Mouse (Mus musculus) spleen, adult 2 months (tissue): Measurements from ENCODE around the gene 5730596B20Rik. TPM values are rescaled to one million over a fixed set of nuclear protein-coding genes. Genes with fewer than 3 reads are reported as not detected.
A peak's percentile ranks its signal among the peaks of the same experiment; 100 is the strongest.

Experiments
- DNase-seq, 2 experiments: peaks; one replicate each; pipeline versions ENCODE4 v3.0.0 to v3.0.0-alpha.2; 2012 to 2021; ENCODE audit warnings: low spot score in 2 of 2, low read depth in 1 of 2
- H3K27ac ChIP-seq: fragments of 200-500 bp; 2 replicates; pipeline ENCODE4 v1.5.1; 2012; ENCODE audit warnings: low read length, inconsistent platforms; ENCODE audit not compliant: insufficient read depth
- H3K27me3 ChIP-seq: fragments of 200-500 bp; 2 replicates; pipeline ENCODE4 v1.6.1; 2012; ENCODE audit warnings: mild to moderate bottlenecking, moderate library complexity, low read length, inconsistent platforms; ENCODE audit not compliant: control insufficient read depth, insufficient read depth
- H3K36me3 ChIP-seq: fragments of 200-500 bp; 2 replicates; pipeline ENCODE4 v1.6.1; 2012; ENCODE audit warnings: mild to moderate bottlenecking, low read length, inconsistent platforms; ENCODE audit not compliant: control insufficient read depth, insufficient read depth
- H3K4me1 ChIP-seq: fragments of 200-500 bp; 2 replicates; pipeline ENCODE4 v1.6.1; 2011; ENCODE audit warnings: inconsistent platforms; ENCODE audit not compliant: control insufficient read depth, insufficient read depth, insufficient read length
- H3K4me3 ChIP-seq: fragments of 200-500 bp; 2 replicates; pipeline ENCODE4 v1.5.1; 2011; ENCODE audit warnings: mild to moderate bottlenecking, inconsistent platforms; ENCODE audit not compliant: insufficient read depth, insufficient read length; ENCODE audit errors: extremely low read depth
- CTCF ChIP-seq: fragments of 200-500 bp; IDR thresholded peaks from 2 replicates; pipeline ENCODE4 v1.5.1; 2011; ENCODE audit warnings: mild to moderate bottlenecking, inconsistent platforms; ENCODE audit not compliant: insufficient read depth, insufficient read length, insufficient replicate concordance; ENCODE audit errors: extremely low read depth
- POLR2A ChIP-seq: fragments of 200-500 bp; IDR thresholded peaks from 2 replicates; pipeline ENCODE4 v1.6.1; 2011; ENCODE audit warnings: low read depth, low read length, inconsistent platforms
- WGBS: fragments of 180-500 bp; shearing (Covaris S2); methylation state at CpG from one replicate; pipeline ENCODE4 v1.1.7; 2018; 5-methylcytosine and 5-hydroxymethylcytosine counted together
- polyA plus RNA-seq: library from polyadenylated mRNA; depleted of rRNA; stranded (reverse); fragments of >200 nt; gene quantifications from 2 replicates; pipeline ENCODE4 v1.2.3, GENCODE M21; 2012

The 5730596B20Rik gene
- polyA plus RNA-seq, 1 experiment = not detected

GRCm38 (mm10) chr6:52221993-52222685 is 44.8 kb downstream of the 5730596B20Rik start:
- Histone ChIP-seq H3K36me3 (no peaks in the 10 kb centered on the region), H3K4me1 (peaks cover 12% of the 10 kb centered on the region), H3K27me3 (peaks cover 62% of the 10 kb centered on the region), H3K4me3 (no peak overlapping the region), H3K27ac (no peak overlapping the region)
- 14% methylated on average over 21 of the region's 21 CpGs for WGBS
- no peak for TF ChIP-seq POLR2A
- TF ChIP-seq CTCF = no peak
- DNase-seq = no peak

- peaks cover 57% of the 10 kb centered on the region for H3K27me3 ChIP-seq
- WGBS = 35% methylated on average over 13 of the region's 13 CpGs
- no peak for TF ChIP-seq POLR2A
- TF ChIP-seq CTCF = no peak
Observed at GRCm38 (mm10) chr6:52222729-52223128, 45.4 kb downstream of the 5730596B20Rik start.

GRCm38 (mm10) chr6:52223939-52224760 is 46.9 kb downstream of the 5730596B20Rik start:
- TF ChIP-seq CTCF = no peak
- TF ChIP-seq POLR2A = no peak
- DNase-seq = no peak
- Histone ChIP-seq H3K4me3 (no peak overlapping the region), H3K4me1 (peaks cover 7% of the 10 kb centered on the region; the same call in 1 of the 2 replicates), H3K27ac (no peak overlapping the region), H3K27me3 (peaks cover 51% of the 10 kb centered on the region), H3K36me3 (no peaks in the 10 kb centered on the region)
- 8% methylated on average over 24 of the region's 24 CpGs for WGBS

More at GRCm38 (mm10) chr6:52222729-52223128, 45.4 kb downstream of the 5730596B20Rik start:
- no peak overlapping the region for H3K27ac ChIP-seq
- no peak for DNase-seq
- H3K36me3 ChIP-seq = no peaks in the 10 kb centered on the region
- no peak overlapping the region for H3K4me3 ChIP-seq
- peaks cover 7% of the 10 kb centered on the region for H3K4me1 ChIP-seq

- Histone ChIP-seq H3K4me1 (peaks cover 14% of the 10 kb centered on the region; the same call in 1 of the 2 replicates), H3K27me3 (peaks cover 53% of the 10 kb centered on the region), H3K36me3 (no peaks in the 10 kb centered on the region), H3K4me3 (peak overlapping the region; percentile 2; the same call in 1 of the 2 replicates), H3K27ac (no peak overlapping the region)
- TF ChIP-seq CTCF = no peak
- TF ChIP-seq POLR2A = no peak
- no peak for DNase-seq
- under 1% methylated on average over 36 of the region's 36 CpGs for WGBS
Observed at GRCm38 (mm10) chr6:52224895-52225611, 47.8 kb downstream of the 5730596B20Rik start.

GRCm38 (mm10) chr6:52225612-52226568 is 48.6 kb downstream of the 5730596B20Rik start:
- DNase-seq = no peak
- H3K27me3 ChIP-seq = peaks cover 56% of the 10 kb centered on the region
- under 1% methylated on average over 69 of the region's 69 CpGs for WGBS
- TF ChIP-seq POLR2A (no peak), CTCF (no peak)
- no peak overlapping the region for H3K27ac ChIP-seq
- H3K36me3 ChIP-seq = no peaks in the 10 kb centered on the region
- peak overlapping the region; percentile 2; the same call in 1 of the 2 replicates for H3K4me3 ChIP-seq
- H3K4me1 ChIP-seq = peaks cover 15% of the 10 kb centered on the region; the same call in 1 of the 2 replicates
